Mouse (Mus musculus) embryo, embryonic 10 days (tissue): Measurements from ENCODE around the gene Retreg2.

Source experiments
- DNase-seq: peaks from one replicate; pipeline ENCODE4 v3.0.0-alpha.2; 2015; ENCODE audit warnings: low spot score

Gene Retreg2

GRCm38 (mm10) chr1:75168472-75169464, 26.2 kb downstream of the Retreg2 start, which contains the start of gene Zfand2b:
Zfand2b (plus strand) TSS chr1:75168646.
- peak; percentile 98 for DNase-seq

DNA sequence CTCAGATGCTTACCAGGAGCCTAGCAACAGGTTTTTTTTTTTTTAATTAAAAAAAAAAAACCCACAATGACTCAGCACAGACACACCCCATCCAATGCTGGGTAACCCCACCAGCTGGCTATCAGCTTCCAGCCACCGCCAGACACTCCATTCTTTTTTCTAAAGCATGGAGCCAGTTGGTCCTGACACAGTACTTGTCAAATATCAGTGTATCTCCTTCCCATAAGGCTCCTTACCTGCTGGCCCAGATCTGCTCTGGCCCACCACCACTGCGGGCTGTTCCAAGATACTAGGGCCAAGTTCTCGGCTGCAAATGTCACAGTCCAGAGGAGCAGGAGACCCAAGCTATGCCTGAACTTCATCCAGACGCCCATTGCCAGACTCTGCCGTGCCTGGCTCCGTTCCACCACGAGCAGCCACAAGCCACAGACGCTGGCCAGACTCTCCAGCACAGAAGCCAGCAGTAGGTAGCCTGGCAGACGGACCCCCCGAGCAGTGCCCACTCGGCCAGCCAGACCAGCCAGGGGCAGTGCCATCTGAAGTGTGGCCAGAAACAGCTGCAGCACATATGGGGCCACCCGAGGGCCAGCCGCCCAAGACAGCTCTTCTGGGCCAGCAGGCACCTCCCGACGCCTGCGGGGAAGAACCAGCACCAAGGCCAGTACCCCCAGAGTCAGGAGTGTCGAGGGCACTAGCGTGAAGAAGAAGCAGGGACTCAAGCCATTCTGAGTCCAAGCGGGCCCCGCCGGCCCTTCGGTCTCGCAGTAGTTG, 36.9 kb downstream of the Retreg2 start:
- DNase-seq, result no peak

- peak; percentile 96 for DNase-seq
Measured at GRCm38 (mm10) chr1:75180105-75180590, 37.6 kb downstream of the Retreg2 start, which contains the start of gene Abcb6. Abcb6 (minus strand) TSS chr1:75180392.

- DNase-seq, result no peak
Measured at GRCm38 (mm10) chr1:75180741-75181140, 38.2 kb downstream of the Retreg2 start.

DNA sequence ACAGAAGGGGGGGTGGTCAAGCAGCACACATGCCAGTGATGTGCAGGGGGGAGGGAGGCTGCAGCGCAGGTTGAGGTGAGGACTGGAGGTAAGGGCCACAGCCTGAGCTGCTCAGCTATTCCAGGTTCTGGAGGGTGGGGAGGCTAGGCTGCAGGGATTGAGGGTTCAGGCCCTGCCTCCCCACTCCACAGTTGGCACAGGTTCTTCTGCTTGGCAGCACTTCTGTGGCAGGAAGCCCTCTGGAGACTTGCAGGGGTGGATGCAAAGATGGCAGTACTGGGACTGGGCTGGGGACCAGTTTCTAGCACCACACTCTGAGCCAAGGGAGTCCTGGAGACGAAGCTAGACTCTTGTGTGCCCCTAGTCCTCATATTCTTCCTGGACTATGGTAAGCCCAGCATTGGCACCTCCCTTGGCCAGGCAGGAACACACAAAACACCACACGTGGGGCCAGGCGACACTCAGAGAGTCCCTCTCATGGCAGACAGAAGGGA, 38.8 kb downstream of the Retreg2 start:
- DNase-seq, result no peak

DNA sequence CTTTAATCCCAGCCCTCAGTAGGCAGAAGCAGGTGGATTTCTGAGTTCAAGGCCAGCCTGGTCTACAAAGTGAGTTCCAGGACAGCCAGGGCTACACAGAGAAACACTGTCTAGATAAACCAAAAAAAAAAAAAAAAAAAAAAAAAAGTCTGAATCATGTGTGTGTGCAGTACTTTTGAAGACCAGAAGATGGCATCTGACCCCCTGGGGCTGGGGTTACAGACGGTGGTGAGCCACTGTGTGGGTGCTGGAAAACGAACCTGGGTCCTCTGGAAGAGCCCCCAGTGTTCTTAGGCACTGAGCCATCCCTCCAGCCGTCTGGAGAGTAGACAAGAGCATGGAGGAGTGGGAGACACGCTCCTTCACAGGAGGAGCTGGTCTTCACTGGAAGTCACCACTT, 39.6 kb downstream of the Retreg2 start:
- no peak for DNase-seq

- no peak for DNase-seq
Measured at GRCm38 (mm10) chr1:75185495-75185894, 42.9 kb downstream of the Retreg2 start.

GRCm38 (mm10) chr1:75187126-75187525, 44.5 kb downstream of the Retreg2 start:
- DNase-seq, result no peak

GRCm38 (mm10) chr1:75187914-75188483, 45.4 kb downstream of the Retreg2 start:
- DNase-seq, result no peak

GRCm38 (mm10) chr1:75190577-75190976, 48.0 kb downstream of the Retreg2 start:
- DNase-seq, result no peak

GRCm38 (mm10) chr1:75191258-75191621, 48.7 kb downstream of the Retreg2 start:
- DNase-seq, result no peak

DNA sequence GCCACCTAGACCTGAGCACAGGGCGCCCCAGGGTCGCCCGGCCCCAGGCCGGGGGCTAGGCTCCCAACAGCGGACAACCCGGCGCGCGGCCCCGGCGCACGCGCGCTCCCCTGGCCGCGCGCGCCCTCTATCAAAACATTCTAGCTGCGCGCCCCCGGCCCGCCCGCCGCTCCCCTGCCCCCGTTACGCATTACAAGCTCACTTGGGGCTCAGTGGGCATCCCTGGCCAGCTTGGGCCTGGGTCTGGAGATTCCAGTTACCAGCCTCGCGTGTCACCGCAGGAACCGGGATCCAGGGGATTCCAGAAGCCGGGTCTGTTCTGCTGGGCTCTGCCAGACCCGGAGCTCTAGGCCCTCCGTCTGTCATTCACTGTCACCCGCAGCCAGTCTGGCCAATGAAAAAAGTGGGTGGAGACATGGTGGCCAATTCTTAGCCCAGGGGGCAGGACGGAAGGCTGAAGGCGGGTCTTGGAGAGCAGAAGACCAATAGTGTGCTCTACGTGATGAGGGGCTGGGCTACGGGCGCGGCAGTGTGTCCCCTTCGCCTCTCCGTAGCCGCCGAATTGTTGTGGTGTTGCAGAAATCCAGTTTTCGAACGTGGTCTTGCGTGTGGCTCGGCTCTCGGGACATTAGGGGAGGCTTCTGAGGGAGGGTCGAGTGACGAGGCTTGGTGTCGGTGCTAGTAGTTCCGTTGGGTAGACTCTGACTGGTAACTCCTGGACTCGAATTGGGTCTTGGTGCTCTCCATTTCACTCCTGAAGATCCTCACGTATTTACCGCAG, 49.2 kb downstream of the Retreg2 start, which contains the start of the genes Ankzf1 and Atg9a:
TSS of gene Ankzf1 (plus strand) at position 530 of the 781 bp plus-strand sequence.
TSS of gene Atg9a (minus strand) at position 575 of the 781 bp plus-strand sequence.
- peak; percentile 98 for DNase-seq

DNA sequence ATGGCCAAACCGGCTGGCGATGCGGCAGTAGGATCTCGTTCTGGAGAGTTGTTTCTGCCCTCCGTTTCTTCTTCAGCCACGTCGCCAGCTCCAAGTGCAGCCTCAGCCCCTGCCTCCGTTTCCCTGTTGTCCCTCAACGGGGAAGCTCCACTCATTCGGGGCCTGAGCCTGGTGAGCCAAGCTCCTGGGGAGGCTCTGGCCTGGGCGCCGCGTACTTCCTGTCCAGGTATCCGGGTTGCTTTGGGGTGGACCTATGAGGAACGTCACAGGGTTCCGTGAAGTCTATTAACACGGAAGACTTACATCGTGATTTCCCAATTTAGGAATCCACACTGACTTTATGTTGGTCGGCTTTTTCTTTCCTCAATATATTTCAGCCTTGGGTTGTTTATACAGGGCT, 49.9 kb downstream of the Retreg2 start:
- peak; percentile 40 for DNase-seq
